Mouse (Mus musculus): ENCODE results near the gene Stap2. TPM values are rescaled to one million over a fixed set of nuclear protein-coding genes. Genes with fewer than 3 reads are reported as not detected.

Stap2 gene
- polyA plus RNA-seq, 1 experiment: 16.7 TPM

DNA sequence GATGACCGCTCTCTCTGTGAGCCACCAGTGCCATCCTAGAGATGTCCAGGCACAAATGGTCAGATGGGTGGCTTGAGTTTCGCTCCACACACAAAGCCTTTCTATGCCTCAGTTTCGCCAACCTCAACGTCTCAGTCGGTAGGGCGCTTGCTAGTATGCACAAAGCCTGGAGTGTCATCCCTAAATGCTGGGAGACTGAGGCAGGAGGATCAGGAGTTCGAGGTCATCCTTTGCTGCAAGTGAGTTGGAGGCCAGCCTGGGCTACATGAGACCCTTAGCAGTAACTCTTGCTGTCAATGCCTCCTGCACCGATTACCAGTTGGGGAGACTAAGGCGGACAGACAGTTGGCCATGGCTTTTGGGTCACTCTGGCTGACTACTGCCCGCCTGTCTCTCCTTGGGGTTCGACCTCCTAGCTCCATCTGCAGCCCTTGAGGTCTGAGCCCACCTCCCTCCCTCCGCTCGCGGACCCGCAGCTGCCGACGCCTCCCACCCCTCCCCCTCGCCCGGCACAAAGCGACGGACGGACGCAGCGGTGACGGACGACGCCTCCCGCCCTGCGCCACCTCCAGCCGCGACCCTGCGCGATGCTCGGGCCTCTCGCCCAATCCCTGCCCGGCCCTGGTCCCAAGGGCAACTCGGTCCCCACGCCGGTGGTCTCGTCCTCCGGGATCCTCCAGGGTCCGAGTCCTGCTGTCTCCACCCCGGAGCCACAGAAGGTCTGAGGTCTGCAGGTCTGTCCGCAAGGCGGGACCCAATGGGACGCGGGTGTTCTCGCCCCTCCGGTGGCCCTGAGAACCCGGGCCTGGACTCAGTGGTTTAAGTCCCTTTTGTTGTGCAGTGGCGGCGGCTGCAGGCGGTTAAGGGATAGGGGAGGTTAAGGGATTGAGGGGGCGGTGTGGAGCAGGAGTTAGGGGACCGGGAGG lies 35.2 kb downstream of the Stap2 start, which contains the start of gene Shd:
Shd (plus strand) TSS at position 502 of the 926 bp plus-strand sequence.
- H3K4me3 ChIP-seq (ENCODE audit: low read depth, low read length): peak within 1 kb of the TSS; percentile 67
- TF ChIP-seq EP300 (IDR thresholded peaks at IDR 0.05; ENCODE audit: insufficient read depth, low read depth, low read length): no peak
- no peak for TF ChIP-seq CTCF (IDR thresholded peaks at IDR 0.05; ENCODE audit: low read depth, low read length)
- TF ChIP-seq POLR2A (IDR thresholded peaks at IDR 0.05; ENCODE audit: insufficient read depth, low read length): no peak
- H3K9ac ChIP-seq (ENCODE audit: low read depth, poor library complexity, severe bottlenecking): peak within 1 kb of the TSS; percentile 73
- H3K4me1 ChIP-seq (ENCODE audit: control insufficient read depth, insufficient read depth, low read length): peaks cover 3% of the 10 kb centered on the region
- no peak within 1 kb of the TSS for H3K27ac ChIP-seq (ENCODE audit: insufficient read depth, low read length)
- no peaks in the 10 kb centered on the region for H3K36me3 ChIP-seq (ENCODE audit: control insufficient read depth, insufficient read depth, low read length, poor library complexity, severe bottlenecking)
- H3K27me3 ChIP-seq (ENCODE audit: control insufficient read depth, insufficient read depth, low read length, poor library complexity, severe bottlenecking): no peaks in the 10 kb centered on the region
- no peaks in the 10 kb centered on the region for H3K9me3 ChIP-seq (replicated peaks; ENCODE audit: control insufficient read depth, insufficient read depth, low read length, poor library complexity, severe bottlenecking)

DNA sequence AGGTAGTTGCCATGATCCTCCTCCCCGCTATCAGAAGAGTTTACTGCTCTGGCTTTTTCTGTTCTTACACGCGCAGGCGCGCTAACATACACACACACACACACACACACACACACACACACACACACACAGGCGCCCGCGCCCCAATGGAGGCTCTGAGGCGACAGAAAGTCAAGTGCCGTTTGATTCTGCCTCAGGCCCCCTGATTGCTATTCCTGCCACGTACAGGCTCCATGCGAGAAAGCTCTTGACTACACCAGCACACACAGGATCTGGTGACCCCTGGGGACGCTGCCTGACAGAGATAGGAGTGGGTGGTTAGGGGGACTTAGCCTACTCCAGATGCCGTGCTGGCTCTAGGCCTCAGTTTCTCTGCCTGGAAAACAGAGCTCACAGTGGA lies 35.8 kb downstream of the Stap2 start:
- Histone ChIP-seq H3K9ac (ENCODE audit: low read depth, poor library complexity, severe bottlenecking) (no peak overlapping the region), H3K4me3 (ENCODE audit: low read depth, low read length) (no peak overlapping the region), H3K27ac (ENCODE audit: insufficient read depth, low read length) (no peak overlapping the region), H3K4me1 (ENCODE audit: control insufficient read depth, insufficient read depth, low read length) (peaks cover 3% of the 10 kb centered on the region), H3K27me3 (ENCODE audit: control insufficient read depth, insufficient read depth, low read length, poor library complexity, severe bottlenecking) (no peaks in the 10 kb centered on the region), H3K9me3 (replicated peaks; ENCODE audit: control insufficient read depth, insufficient read depth, low read length, poor library complexity, severe bottlenecking) (no peaks in the 10 kb centered on the region), H3K36me3 (ENCODE audit: control insufficient read depth, insufficient read depth, low read length, poor library complexity, severe bottlenecking) (no peaks in the 10 kb centered on the region)
- TF ChIP-seq POLR2A (IDR thresholded peaks at IDR 0.05; ENCODE audit: insufficient read depth, low read length) (no peak), CTCF (IDR thresholded peaks at IDR 0.05; ENCODE audit: low read depth, low read length) (no peak), EP300 (IDR thresholded peaks at IDR 0.05; ENCODE audit: insufficient read depth, low read depth, low read length) (no peak)

DNA sequence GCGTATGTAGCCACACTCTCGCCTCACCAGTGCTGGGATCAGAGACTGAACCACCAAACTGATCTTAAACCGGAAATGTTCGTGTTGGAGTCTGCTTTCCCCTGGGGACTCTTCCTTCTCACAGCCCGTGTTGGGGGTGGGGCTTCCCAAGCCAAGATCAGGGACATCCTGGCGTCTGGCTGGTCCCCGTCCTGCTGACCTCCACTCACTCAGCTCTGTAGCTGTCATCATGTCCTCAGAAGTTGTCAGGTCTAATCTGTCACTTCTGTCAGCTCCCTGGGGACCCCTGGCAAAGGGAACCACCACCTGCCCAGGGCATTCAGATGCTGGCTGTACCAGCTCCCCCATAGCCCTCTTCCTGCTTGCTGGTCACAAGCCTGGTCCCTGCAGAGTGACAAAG lies 37.2 kb downstream of the Stap2 start:
- no peak overlapping the region for H3K9ac ChIP-seq (ENCODE audit: low read depth, poor library complexity, severe bottlenecking)
- H3K9me3 ChIP-seq (replicated peaks; ENCODE audit: control insufficient read depth, insufficient read depth, low read length, poor library complexity, severe bottlenecking): no peaks in the 10 kb centered on the region
- no peak overlapping the region for H3K4me3 ChIP-seq (ENCODE audit: low read depth, low read length)
- no peaks in the 10 kb centered on the region for H3K27me3 ChIP-seq (ENCODE audit: control insufficient read depth, insufficient read depth, low read length, poor library complexity, severe bottlenecking)
- TF ChIP-seq POLR2A (IDR thresholded peaks at IDR 0.05; ENCODE audit: insufficient read depth, low read length) (no peak), EP300 (IDR thresholded peaks at IDR 0.05; ENCODE audit: insufficient read depth, low read depth, low read length) (no peak), CTCF (IDR thresholded peaks at IDR 0.05; ENCODE audit: low read depth, low read length) (no peak)
- H3K27ac ChIP-seq (ENCODE audit: insufficient read depth, low read length): no peak overlapping the region
- H3K4me1 ChIP-seq (ENCODE audit: control insufficient read depth, insufficient read depth, low read length): peaks cover 3% of the 10 kb centered on the region
- H3K36me3 ChIP-seq (ENCODE audit: control insufficient read depth, insufficient read depth, low read length, poor library complexity, severe bottlenecking): no peaks in the 10 kb centered on the region

DNA sequence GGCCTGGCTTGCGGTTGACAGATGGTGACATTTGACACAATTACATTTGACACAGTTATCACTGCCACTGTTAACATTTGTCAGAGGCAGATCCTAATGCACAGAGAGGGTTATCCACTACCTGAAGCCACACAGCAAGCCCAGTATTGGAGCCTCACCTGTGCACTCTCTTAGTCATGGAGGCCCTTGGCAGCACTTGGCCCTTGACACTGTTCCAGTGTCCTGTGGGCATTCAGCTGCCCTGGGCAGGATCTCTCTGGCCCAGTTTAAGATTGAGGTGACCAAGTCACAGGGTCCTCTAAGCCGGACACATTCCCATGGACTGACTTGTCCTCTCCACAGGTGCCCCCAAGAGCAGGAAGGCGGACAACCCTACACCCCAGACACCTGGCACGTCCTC lies 38.2 kb downstream of the Stap2 start:
- no peak overlapping the region for H3K27ac ChIP-seq (ENCODE audit: insufficient read depth, low read length)
- no peaks in the 10 kb centered on the region for H3K36me3 ChIP-seq (ENCODE audit: control insufficient read depth, insufficient read depth, low read length, poor library complexity, severe bottlenecking)
- no peak overlapping the region for H3K4me3 ChIP-seq (ENCODE audit: low read depth, low read length)
- H3K4me1 ChIP-seq (ENCODE audit: control insufficient read depth, insufficient read depth, low read length): peaks cover 3% of the 10 kb centered on the region
- TF ChIP-seq CTCF (IDR thresholded peaks at IDR 0.05; ENCODE audit: low read depth, low read length) (no peak), POLR2A (IDR thresholded peaks at IDR 0.05; ENCODE audit: insufficient read depth, low read length) (no peak), EP300 (IDR thresholded peaks at IDR 0.05; ENCODE audit: insufficient read depth, low read depth, low read length) (no peak)
- no peaks in the 10 kb centered on the region for H3K27me3 ChIP-seq (ENCODE audit: control insufficient read depth, insufficient read depth, low read length, poor library complexity, severe bottlenecking)
- no peak overlapping the region for H3K9ac ChIP-seq (ENCODE audit: low read depth, poor library complexity, severe bottlenecking)
- no peaks in the 10 kb centered on the region for H3K9me3 ChIP-seq (replicated peaks; ENCODE audit: control insufficient read depth, insufficient read depth, low read length, poor library complexity, severe bottlenecking)

DNA sequence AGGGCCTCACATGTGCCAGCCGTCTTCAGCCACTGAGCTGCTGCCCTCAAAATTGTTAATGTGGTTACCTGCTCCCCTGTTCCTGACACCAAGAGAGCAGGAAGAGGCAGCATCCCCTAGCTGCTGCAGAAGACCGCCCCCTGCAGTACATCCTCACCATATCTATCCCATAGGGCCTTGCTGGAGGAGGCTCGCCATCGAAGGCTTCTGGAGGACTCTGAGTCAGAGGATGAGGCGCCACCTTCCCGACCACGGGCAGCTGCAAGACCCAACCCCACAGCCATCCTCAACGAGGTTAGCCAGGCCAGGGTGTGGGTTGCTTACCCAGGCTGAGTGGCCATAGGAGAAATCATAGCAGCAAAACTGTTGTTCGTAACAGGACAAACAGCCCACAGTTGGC lies 40.4 kb downstream of the Stap2 start:
- Histone ChIP-seq H3K36me3 (ENCODE audit: control insufficient read depth, insufficient read depth, low read length, poor library complexity, severe bottlenecking) (no peaks in the 10 kb centered on the region), H3K9me3 (replicated peaks; ENCODE audit: control insufficient read depth, insufficient read depth, low read length, poor library complexity, severe bottlenecking) (no peaks in the 10 kb centered on the region), H3K4me1 (ENCODE audit: control insufficient read depth, insufficient read depth, low read length) (peaks cover 2% of the 10 kb centered on the region), H3K27me3 (ENCODE audit: control insufficient read depth, insufficient read depth, low read length, poor library complexity, severe bottlenecking) (no peaks in the 10 kb centered on the region), H3K9ac (ENCODE audit: low read depth, poor library complexity, severe bottlenecking) (no peak overlapping the region), H3K27ac (ENCODE audit: insufficient read depth, low read length) (no peak overlapping the region), H3K4me3 (ENCODE audit: low read depth, low read length) (no peak overlapping the region)
- TF ChIP-seq CTCF (IDR thresholded peaks at IDR 0.05; ENCODE audit: low read depth, low read length): peak; percentile 54
- no peak for TF ChIP-seq EP300 (IDR thresholded peaks at IDR 0.05; ENCODE audit: insufficient read depth, low read depth, low read length)

DNA sequence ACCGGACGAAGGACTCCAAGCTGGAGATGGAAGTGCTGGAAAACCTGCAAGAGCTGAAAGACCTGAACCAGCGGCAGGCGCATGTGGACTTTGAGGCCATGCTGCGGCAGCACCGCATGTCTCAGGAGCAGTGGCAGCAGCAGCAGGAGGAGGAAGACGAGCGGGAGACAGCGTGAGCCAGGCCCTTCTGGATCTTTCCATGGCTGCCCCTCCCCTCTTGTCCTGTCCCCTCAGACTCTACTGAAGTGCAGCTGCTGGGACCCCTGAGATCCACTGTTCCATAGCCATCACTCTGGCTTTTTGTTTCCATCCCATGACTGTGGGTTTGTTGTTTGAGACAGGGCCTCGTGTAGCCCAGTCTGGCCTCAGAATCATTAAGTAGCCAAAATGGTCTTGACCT lies 40.9 kb downstream of the Stap2 start:
- Histone ChIP-seq H3K36me3 (ENCODE audit: control insufficient read depth, insufficient read depth, low read length, poor library complexity, severe bottlenecking) (no peaks in the 10 kb centered on the region), H3K27me3 (ENCODE audit: control insufficient read depth, insufficient read depth, low read length, poor library complexity, severe bottlenecking) (no peaks in the 10 kb centered on the region), H3K9ac (ENCODE audit: low read depth, poor library complexity, severe bottlenecking) (no peak overlapping the region), H3K27ac (ENCODE audit: insufficient read depth, low read length) (no peak overlapping the region), H3K4me3 (ENCODE audit: low read depth, low read length) (no peak overlapping the region), H3K9me3 (replicated peaks; ENCODE audit: control insufficient read depth, insufficient read depth, low read length, poor library complexity, severe bottlenecking) (no peaks in the 10 kb centered on the region), H3K4me1 (ENCODE audit: control insufficient read depth, insufficient read depth, low read length) (no peaks in the 10 kb centered on the region)
- no peak for TF ChIP-seq EP300 (IDR thresholded peaks at IDR 0.05; ENCODE audit: insufficient read depth, low read depth, low read length)
- no peak for TF ChIP-seq POLR2A (IDR thresholded peaks at IDR 0.05; ENCODE audit: insufficient read depth, low read length)
- no peak for TF ChIP-seq CTCF (IDR thresholded peaks at IDR 0.05; ENCODE audit: low read depth, low read length)

Data from ES-Bruce4 (cell line).